Mouse (Mus musculus) cerebellum, adult 2 months (tissue): ENCODE results near the gene Zbtb48.
A peak's percentile ranks its signal among the peaks of the same experiment; 100 is the strongest.

ENCODE experiments used
- CTCF ChIP-seq: fragments of 200-500 bp; IDR thresholded peaks from 2 replicates; pipeline ENCODE4 v1.5.1; 2011; ENCODE audit warnings: low read depth, mild to moderate bottlenecking, control low read depth, low read length, moderate library complexity, borderline replicate concordance; ENCODE audit not compliant: insufficient read depth
- POLR2A ChIP-seq: fragments of 200-500 bp; IDR thresholded peaks from 2 replicates; pipeline ENCODE4 v1.6.1; 2011; ENCODE audit warnings: low read length, control low read depth, borderline replicate concordance; ENCODE audit not compliant: insufficient read depth

DNA sequence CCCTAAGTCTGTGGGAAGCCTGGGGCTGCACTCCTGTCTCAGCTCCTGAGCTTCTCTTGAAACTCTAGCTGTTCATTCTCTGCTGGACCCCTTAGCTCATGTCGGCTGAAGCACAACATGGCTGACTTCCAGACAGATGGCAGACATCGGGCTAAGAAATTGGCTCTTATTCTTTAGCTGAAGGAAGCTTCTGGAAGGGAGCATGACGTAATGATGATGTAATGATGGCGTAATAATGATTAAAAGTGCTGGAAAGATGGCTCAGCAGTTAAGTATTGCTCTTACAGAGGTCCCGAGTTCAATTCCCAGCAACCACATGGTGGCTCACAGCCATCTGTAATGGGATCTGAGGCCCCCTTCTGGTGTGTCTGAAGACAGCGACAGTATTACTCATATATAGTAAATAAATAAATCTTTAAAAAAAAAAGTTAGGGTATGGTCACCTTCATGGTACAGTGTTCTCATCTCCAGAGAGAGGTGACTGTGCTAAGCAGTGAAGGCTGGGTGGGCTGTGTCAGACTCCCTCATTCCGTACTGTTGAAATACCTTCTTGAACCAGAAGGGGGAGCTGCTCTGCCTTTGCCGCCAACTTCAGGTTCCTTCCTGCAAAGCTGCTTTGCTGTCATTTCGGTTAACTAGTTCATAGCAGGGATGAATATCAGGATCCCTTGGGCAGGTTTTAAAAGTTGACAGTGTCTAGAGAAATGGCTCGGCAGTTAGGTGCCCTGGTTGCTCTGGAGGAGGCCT lies 55.1 kb downstream of the Zbtb48 start:
- peak; percentile 69 for TF ChIP-seq CTCF
- no peak for TF ChIP-seq POLR2A
